Mouse (Mus musculus): Measurements from ENCODE around the gene Robo1. TPM values are rescaled to one million over a fixed set of nuclear protein-coding genes. Genes with fewer than 3 reads are reported as not detected.

Gene Robo1
- total RNA-seq, 2 experiments from 2014 or later = 101 to 104 TPM

DNA sequence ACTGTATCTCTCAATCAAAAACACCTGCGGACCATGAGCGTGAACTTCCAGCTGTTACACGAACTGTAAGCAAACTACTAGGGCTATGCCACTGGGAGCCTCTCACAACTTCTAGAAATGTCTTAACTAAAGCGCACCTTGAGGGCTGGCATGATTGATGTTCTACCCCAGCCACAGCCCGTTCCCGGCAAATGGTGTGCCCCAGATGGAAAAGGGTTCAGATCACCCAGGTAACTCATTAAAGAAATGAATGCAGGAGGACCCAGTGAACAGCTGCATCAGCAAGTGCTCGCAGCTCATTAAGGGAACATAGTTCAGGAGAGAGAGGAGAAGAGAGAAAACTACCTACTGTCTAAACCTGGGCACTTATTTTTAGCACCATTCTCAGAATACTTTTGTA is 759.7 kb downstream of the Robo1 start:
- no peak for DNase-seq (ENCODE audit: low spot score in 2 of 2)

DNA sequence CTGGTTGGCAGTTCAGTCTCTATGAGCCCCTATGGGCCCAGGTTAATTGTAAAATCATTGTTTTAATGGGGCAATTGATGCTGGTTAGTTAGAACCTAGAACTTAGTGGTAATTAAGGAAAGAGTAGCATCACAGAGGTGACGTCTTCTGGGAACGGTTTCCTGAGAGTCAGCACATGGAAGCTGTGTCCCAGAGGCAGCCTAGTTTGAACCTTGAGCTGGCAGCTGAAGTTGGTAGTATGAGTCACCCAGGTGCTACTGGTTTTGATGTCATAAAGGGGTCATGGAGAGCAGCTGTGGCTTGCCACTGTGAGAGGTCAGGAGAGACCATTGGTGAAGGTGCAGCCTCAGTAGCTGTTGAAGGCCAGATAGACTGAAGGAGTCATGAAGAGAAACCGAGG is 763.9 kb downstream of the Robo1 start:
- DNase-seq (ENCODE audit: low spot score in 2 of 2) = no peak

DNA sequence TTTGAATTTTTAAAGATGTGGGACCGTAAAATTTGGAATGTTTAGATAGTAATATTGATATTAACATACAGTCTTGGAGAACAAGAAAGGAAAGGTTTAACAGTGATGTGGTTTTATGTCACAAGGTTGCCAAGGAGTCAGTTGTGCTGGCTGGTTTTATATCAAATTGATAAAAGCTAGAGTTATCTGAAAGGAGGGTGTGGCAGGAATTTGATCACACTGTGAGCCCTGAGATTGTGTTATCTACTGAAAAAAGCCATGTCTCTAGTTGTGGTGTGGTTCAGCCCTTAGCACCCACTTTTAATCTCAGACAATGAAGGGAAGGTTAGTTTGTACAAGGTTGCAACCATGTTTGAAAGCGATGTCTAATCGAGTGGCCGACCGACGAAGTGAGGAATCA is 764.8 kb downstream of the Robo1 start:
- DNase-seq (ENCODE audit: low spot score in 2 of 2) = no peak

DNA sequence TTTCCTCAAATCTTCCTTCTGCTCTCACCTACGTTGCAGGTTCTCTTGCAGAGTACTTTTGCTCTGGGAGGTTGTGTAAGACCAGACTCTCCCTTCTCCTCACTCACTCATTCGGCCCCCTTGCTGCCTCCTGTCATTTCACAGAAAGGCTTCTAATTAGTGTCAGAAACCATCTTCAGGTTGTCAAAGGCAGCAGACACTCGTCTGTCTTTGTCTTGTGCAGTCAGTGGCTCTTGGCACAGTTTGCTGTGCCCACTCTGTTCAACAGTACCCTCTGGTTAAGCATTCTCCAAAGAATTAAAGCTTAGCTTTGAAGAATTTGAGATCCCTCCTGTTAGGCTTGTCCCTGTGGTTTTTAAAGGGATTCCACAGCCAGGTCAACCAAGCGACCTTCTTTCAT is 774.3 kb downstream of the Robo1 start:
- DNase-seq (ENCODE audit: low spot score in 2 of 2) = no peak

DNA sequence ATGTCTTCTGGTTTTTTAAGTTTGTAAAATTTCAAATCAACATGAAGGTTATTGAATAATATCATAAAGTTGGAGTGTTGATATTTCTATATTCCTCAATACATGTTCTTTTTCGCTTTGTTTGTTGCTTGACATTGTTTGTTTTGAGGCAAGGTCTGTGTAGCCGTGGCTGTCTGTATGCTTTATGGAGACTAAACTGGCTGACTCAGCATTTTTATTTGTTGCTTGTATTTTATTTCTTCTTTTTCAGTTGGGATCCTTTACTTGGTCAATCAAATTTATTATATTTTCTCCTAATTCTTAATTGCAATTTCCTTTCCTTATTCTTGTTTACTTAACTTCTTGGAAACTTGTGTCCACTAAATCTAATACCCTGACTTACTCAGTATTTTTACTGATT is 775.0 kb downstream of the Robo1 start:
- no peak for DNase-seq (ENCODE audit: low spot score in 2 of 2)
